Mouse (Mus musculus): ENCODE data around the gene Kif5c.

DNA sequence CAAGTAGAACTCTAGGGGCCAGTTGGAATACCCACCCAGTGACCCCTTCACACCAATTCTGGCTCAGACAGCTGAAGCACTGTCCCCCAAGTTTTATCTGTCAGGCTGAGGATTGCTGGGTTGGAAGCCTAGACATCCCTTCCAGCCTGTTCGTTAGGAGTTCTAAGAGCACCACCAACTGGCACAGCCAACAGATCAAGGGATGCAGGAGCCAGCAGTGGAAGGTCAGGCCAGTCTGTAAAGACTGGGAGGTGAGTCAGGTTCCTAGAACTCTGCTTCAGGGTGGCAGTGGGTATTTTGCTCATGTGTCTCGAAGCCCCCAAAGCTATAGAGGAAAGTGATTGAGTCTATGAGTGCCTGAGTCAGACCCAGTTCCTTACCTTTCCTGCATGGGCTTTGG lies 37.9 kb downstream of the Kif5c start:
- TF ChIP-seq CTCF (IDR thresholded peaks at IDR 0.05; ENCODE audit: insufficient read depth, low read depth, low read length), result no peak
- no peak for TF ChIP-seq POLR2A (IDR thresholded peaks at IDR 0.05; ENCODE audit: insufficient read depth, low read depth, low read length)

Measured in olfactory bulb, adult 2 months (tissue).